Mouse (Mus musculus) lung, adult 2 months (tissue): ENCODE measurements around the gene Acsm1.

ENCODE experiments used
- CTCF ChIP-seq: fragments of 200-500 bp; IDR thresholded peaks from 2 replicates; pipeline ENCODE4 v1.5.1; 2011; ENCODE audit warnings: mild to moderate bottlenecking, low read length, control low read depth; ENCODE audit not compliant: insufficient read depth
- POLR2A ChIP-seq: fragments of 200-500 bp; IDR thresholded peaks from 2 replicates; pipeline ENCODE4 v1.6.1; 2011; ENCODE audit warnings: low read depth, mild to moderate bottlenecking, control low read depth, low read length, borderline replicate concordance; ENCODE audit errors: extremely low read depth

DNA sequence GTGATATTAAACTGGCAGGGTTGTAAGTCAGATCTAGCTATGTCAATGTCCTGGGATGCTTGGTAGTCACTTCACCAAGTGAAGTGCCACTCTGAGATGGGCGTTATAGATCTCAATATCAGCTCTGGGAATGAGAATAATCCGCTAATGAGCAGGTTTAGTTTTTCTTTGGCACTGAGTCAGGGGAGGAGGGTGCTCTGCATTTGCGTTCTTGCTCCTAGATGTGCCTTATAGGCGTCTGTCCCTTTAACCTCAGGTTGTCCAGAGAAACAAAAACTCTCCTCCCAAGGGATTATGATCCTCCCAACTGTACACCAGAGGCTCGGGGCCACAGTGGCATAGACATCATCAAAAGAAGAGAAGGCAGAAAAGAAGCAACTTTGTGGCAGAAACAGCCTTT, 82.9 kb downstream of the Acsm1 start, which contains the start of gene Acsm4:
- no peak for TF ChIP-seq POLR2A
- TF ChIP-seq CTCF, result no peak
